Mouse (Mus musculus) left cerebral cortex, postnatal 4 days (tissue): Measurements from ENCODE around the gene 1600014C23Rik. TPM values are rescaled to one million over a fixed set of nuclear protein-coding genes. Genes with fewer than 3 reads are reported as not detected.

Experiments
- DNase-seq: peaks from one replicate; pipeline ENCODE4 v3.0.0-alpha.2; 2022
- intact Hi-C: fragments of 180-260 bp; cut with DNase I; formaldehyde crosslinking; loops from one replicate; pipeline ENCODE4 v1.15.1; 2025
- total RNA-seq, 2 experiments: library from RNA; stranded (reverse); gene quantifications; 2 replicates each; pipeline ENCODE4 v1.2.3; 2021

1600014C23Rik gene
- total RNA-seq, 2 experiments from 2014 or later = not detected

GRCm38 (mm10) chr17:45727983-45728723 is 5.5 kb downstream of the 1600014C23Rik start:
- DNase-seq = no peak
- intact Hi-C loops = no loop called here

GRCm38 (mm10) chr17:45727481-45727880 is 6.2 kb downstream of the 1600014C23Rik start:
- intact Hi-C loops = no loop called here
- no peak for DNase-seq

- intact Hi-C loops = no loop called here
- DNase-seq = no peak
These were observed 7.4 kb downstream of the 1600014C23Rik start for GRCm38 (mm10) chr17:45726249-45726648.

DNA sequence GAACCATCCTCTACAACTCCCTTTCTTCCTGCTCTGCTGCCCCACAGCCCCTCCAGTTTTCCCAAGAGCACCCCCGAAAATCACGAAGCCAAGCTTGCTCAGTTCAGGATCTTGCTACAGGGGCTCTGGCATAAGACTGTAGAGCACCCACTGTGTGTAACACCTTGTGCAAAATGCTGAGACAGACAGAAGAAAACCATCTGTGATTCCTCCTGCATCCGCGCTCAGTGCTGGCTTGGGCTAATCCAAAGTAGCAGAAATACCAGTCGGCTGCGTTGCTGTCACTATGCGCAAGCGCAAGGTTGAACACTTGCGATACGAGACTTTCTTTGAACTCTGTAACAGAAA is 9.1 kb downstream of the 1600014C23Rik start:
- intact Hi-C loops = loop anchor here (5.0 kb wide), 1 partner anchor 37 kb away; the partner anchor contains the start of genes Mrpl14 and Tmem63b
- no peak for DNase-seq

GRCm38 (mm10) chr17:45723732-45724573 is 9.7 kb downstream of the 1600014C23Rik start:
- peak; percentile 86 for DNase-seq
- intact Hi-C loops = loop anchor here (5.0 kb wide), 1 partner anchor 37 kb away; the partner anchor contains the start of genes Mrpl14 and Tmem63b

GRCm38 (mm10) chr17:45718323-45718722 is 15.3 kb downstream of the 1600014C23Rik start:
- DNase-seq = peak; percentile 74
- intact Hi-C loops = no loop called here

DNA sequence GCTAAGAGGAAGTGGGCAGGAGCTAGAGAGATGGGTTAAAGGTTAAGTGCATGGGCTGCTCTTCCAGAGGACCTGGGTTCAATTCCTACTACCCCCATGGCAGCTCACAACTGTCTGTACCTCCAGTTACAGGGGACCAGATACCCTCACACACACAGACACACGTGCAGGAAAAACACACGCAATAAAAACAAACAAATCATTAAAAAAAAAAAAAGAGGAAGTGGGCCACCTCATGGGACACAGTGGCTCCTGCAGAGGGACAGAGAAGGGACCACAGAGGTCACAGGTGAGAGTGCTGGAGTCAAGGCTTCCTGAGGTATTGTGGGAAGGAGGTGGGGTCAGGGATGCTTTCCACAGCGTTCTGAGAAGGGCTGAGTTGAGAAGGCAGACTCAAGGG is 22.1 kb downstream of the 1600014C23Rik start:
- DNase-seq = no peak
- intact Hi-C loops = no loop called here

DNA sequence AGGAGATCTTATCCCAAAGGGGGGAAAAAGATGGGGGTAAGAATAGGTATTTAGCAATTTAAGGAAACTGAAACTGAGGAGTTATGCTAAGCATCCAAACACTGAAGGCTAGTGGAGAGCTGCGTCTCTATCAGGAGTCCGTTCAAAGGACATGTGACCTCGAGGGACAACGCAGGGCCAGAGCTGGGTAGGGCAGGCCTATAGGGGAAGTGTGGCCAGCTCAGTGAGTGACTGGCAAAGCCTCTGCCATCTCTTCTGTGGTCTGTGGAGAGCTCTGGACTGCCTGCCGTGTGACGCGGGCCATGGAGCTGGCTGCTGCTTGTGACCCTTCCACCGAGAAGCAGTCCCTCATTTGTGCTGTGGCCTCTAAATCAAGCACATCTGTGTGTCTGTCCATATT is 23.2 kb downstream of the 1600014C23Rik start:
- DNase-seq = no peak
- intact Hi-C loops = no loop called here

- intact Hi-C loops = no loop called here
- DNase-seq = no peak
These were observed 23.8 kb downstream of the 1600014C23Rik start for GRCm38 (mm10) chr17:45709829-45710228.

- intact Hi-C loops = no loop called here
- DNase-seq = no peak
These were observed 25.5 kb downstream of the 1600014C23Rik start for GRCm38 (mm10) chr17:45708179-45708578.

GRCm38 (mm10) chr17:45707376-45707775 is 26.3 kb downstream of the 1600014C23Rik start:
- intact Hi-C loops = no loop called here
- no peak for DNase-seq

DNA sequence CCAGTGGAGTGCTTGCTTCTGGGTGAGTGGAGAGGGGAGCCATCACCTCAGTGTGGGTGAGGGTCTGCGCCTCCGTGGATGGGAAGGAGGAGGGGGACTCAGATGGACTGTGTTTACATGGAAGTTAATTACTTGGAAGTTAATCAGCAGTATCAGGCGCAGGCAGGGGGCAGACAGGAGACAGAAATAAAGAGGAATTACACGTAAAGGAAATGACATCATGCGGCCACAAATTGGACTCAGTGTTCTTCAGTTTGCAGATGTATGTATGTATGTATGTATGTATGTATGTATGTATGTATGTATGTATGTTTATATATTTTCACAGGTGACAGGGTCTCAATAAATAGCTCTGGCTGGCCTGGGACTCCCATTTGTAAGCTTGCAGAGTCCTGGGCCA is 26.8 kb downstream of the 1600014C23Rik start:
- no peak for DNase-seq
- intact Hi-C loops = no loop called here

GRCm38 (mm10) chr17:45703187-45703586 is 30.5 kb downstream of the 1600014C23Rik start:
- intact Hi-C loops = no loop called here
- DNase-seq = no peak

DNA sequence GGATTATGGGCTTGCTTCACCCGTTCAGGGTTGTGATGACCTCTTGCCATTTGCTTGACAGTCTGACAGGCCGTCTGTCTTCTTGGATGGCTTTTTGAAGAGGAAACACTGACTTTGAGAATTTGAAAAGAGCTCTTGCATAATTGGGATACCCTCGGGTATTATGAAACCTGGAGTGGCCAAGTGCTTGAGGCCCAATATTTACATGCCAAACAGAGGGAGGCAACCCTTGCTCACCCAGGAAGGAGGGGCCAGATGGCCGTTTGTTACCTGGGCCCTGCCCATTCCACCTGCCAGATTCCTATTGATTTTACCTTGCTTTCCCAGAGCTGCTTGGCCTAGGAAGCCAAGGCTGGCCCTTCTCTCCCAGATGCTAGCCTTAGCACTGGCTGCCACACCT is 31.4 kb downstream of the 1600014C23Rik start:
- no peak for DNase-seq
- intact Hi-C loops = no loop called here

DNA sequence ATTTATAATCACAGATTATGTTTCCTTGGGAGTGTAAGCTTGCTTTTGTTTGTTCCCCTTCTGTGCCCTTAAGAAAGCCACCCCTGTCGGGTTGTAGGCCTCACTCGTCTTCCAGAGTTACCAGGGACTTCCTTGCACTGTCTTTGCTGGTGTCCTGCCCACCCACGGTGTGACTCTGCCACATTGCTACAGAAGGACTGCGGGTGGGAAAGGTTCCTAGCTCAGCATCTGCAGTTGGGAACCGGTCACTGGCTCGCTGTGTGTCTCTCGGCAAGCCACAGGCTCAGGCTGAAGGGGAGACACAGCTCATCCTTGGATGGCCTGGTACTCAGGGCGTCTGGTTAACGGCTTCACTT is 32.4 kb downstream of the 1600014C23Rik start:
- intact Hi-C loops = no loop called here
- no peak for DNase-seq

GRCm38 (mm10) chr17:45700496-45701235 is 33.0 kb downstream of the 1600014C23Rik start:
- intact Hi-C loops = no loop called here
- DNase-seq = no peak

DNA sequence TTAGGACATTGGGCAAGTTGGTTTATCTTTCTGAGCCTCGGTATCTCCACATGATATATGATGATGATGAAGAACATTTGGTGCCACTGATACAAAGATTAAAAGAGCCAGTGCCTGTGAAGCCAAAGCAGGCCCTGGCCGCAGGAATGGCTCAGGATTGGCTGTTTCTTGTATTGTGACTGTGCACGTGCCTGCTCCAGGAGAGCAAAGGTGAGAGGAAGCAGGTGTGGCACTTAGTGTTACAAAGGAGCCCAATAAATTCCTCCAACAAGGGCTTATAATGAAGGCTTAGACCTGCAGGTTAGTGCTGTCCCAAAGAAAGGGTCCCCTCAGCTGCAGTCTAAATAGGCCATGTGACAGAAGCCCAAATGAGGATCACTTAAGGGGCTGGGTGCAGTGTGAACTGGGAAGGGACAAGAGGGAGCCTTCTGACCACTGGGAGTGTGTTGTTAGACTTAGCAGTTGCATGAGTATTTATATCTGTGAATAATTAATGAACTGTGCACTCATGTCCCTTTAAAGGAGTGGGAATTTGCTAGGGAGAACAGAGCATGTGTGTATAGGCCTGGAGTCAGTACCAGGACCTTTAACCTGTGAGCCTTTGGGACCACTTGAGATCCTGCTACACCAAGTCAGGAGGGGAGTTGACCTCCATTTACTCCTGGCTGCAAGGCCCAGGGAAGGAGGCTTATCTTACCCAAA is 34.5 kb downstream of the 1600014C23Rik start:
- intact Hi-C loops = no loop called here
- no peak for DNase-seq

DNA sequence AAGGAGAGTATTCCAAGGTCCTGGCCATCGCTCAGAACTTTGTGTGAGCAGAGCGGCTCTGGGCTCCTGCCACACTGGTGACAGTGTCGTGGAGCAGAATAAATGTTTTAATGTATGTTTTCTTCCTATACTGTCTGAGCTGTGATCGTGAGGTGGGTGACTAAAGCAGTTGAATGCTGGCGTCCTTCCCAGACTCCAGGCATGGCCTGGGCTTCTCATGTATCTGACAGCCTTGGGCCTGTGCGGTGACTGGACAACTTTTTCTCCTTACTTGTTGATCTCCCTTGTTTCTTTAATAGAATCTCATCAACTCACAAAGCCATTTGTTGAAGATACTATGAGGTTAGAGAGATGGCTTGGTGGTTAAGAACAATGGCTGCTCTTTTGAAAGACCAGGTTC is 35.3 kb downstream of the 1600014C23Rik start:
- no peak for DNase-seq
- intact Hi-C loops = no loop called here

DNA sequence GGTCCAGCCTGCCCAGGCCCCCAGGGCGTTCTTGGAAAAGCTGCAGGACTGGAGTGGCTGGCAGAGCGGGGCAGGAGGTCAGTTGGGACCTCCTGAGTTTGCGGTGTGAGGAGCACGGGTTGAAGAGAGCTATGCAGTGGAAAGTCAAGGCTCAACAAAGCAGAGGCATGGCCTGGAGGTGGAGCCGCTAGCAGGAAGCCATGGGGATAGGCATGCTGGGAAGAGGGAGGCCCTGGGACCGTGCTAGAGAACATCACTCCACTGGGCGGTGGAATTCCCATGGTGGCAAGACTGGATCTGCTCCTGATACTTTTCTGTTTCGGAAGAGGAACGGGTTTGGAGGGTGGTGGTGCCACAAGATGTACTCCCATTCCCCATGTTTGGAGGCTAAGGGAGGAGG is 36.7 kb downstream of the 1600014C23Rik start:
- intact Hi-C loops = no loop called here
- no peak for DNase-seq

GRCm38 (mm10) chr17:45695227-45696120 is 38.2 kb downstream of the 1600014C23Rik start:
- DNase-seq = no peak
- intact Hi-C loops = no loop called here
